ENCODE assay signal across 18 mouse cellular contexts in genomic region chr5:4861592-4861991, GRCm38 (mm10).
A peak's percentile ranks its signal among the peaks of the same experiment; 100 is the strongest.
DNase-seq lines count a peak whose midpoint lies in the region; ATAC-seq lines count a peak whose summit lies in the region.
"Had no signal": no experiment of that assay in that cellular context is flagged by ENCODE, and none has a peak within 500 bp of the region (broad histone marks: within the 10 kb centered on the region; RNA-seq: fewer than 3 reads in every experiment).

No protein-coding gene starts in this region.

- no peak for DNase-seq in lung, postnatal 25 days (ENCODE audit: low spot score)
- no peak for DNase-seq in forebrain, embryonic 14.5 days (ENCODE audit: low spot score)
- no peak for DNase-seq in liver
- DNase-seq: adrenal gland, postnatal 25 days; cerebellum, adult 9-11 months; gastrocnemius, postnatal 25 days; heart, postnatal 4 days; kidney, postnatal 25 days; right cerebral cortex, postnatal 14 days had no signal

- no peak overlapping the region for H3K9ac ChIP-seq in hindbrain, embryonic 15.5 days
- no peak overlapping the region for H3K9ac ChIP-seq in hindbrain, embryonic 13.5 days
- no peak overlapping the region for H3K9ac ChIP-seq in lung, embryonic 15.5 days
- H3K9ac ChIP-seq in forebrain, embryonic 14.5 days (ENCODE audit: low read length) = no peak overlapping the region
- H3K9ac ChIP-seq in midbrain, embryonic 15.5 days = no peak overlapping the region
- no peak overlapping the region for H3K9ac ChIP-seq in neural tube, embryonic 15.5 days (replicated peaks)
- H3K9ac ChIP-seq: intestine, embryonic 15.5 days; liver, embryonic 15.5 days had no signal

- WGBS in hindbrain, embryonic 15.5 days = 76% methylated on average over 9 of the region's 9 CpGs
- WGBS in hindbrain, embryonic 13.5 days = 86% methylated on average over 9 of the region's 9 CpGs
- WGBS in lung, embryonic 15.5 days = 61% methylated on average over 9 of the region's 9 CpGs
- 61% methylated on average over 9 of the region's 9 CpGs for WGBS in forebrain, embryonic 14.5 days
- WGBS in midbrain, embryonic 15.5 days = 63% methylated on average over 9 of the region's 9 CpGs
- 87% methylated on average over 9 of the region's 9 CpGs for WGBS in neural tube, embryonic 15.5 days

- H3K4me2 ChIP-seq in hindbrain, embryonic 15.5 days = no peak overlapping the region
- H3K4me2 ChIP-seq in hindbrain, embryonic 13.5 days = no peak overlapping the region
- no peak overlapping the region for H3K4me2 ChIP-seq in lung, embryonic 15.5 days
- H3K4me2 ChIP-seq in forebrain, embryonic 14.5 days (ENCODE audit: low read length) = no peak overlapping the region
- H3K4me2 ChIP-seq in midbrain, embryonic 15.5 days = no peak overlapping the region
- no peak overlapping the region for H3K4me2 ChIP-seq in neural tube, embryonic 15.5 days
- H3K4me2 ChIP-seq: intestine, embryonic 15.5 days; liver, embryonic 15.5 days had no signal

- H3K27ac ChIP-seq in hindbrain, embryonic 15.5 days (replicated peaks) = no peak overlapping the region
- no peak overlapping the region for H3K27ac ChIP-seq in hindbrain, embryonic 13.5 days
- H3K27ac ChIP-seq in lung, embryonic 15.5 days = peak overlapping the region; percentile 46; the same call in 1 of the 2 replicates
- peak overlapping the region; percentile 52 for H3K27ac ChIP-seq in forebrain, embryonic 14.5 days (ENCODE audit: low read depth, low read length)
- H3K27ac ChIP-seq in midbrain, embryonic 15.5 days = peak overlapping the region; percentile 46
- no peak overlapping the region for H3K27ac ChIP-seq in neural tube, embryonic 15.5 days (replicated peaks)
- H3K27ac ChIP-seq: embryonic facial prominence, embryonic 10.5 days; intestine, embryonic 15.5 days; liver, embryonic 15.5 days had no signal

- 0 out of 2 replicates have a peak, but pooled peaks have one; percentile 16 for ATAC-seq in hindbrain, embryonic 15.5 days (ENCODE audit: low FRiP score, low read depth)
- no peak for ATAC-seq in hindbrain, embryonic 13.5 days (ENCODE audit: low FRiP score)
- ATAC-seq in lung, embryonic 15.5 days (ENCODE audit: borderline replicate concordance, extremely low read depth, low FRiP score, low TSS enrichment) = no peak
- peak; percentile 27 for ATAC-seq in forebrain, embryonic 14.5 days
- peak; percentile 61; the same call in 1 of the 2 replicates for ATAC-seq in midbrain, embryonic 15.5 days (replicated peaks)
- no peak for ATAC-seq in neural tube, embryonic 15.5 days (ENCODE audit: low FRiP score)
- ATAC-seq: intestine, embryonic 15.5 days had no signal

- no peaks in the 10 kb centered on the region for H3K36me3 ChIP-seq in hindbrain, embryonic 15.5 days
- H3K36me3 ChIP-seq in hindbrain, embryonic 13.5 days = no peaks in the 10 kb centered on the region
- no peaks in the 10 kb centered on the region for H3K36me3 ChIP-seq in lung, embryonic 15.5 days
- no peaks in the 10 kb centered on the region for H3K36me3 ChIP-seq in forebrain, embryonic 14.5 days (ENCODE audit: control insufficient read depth, insufficient read depth, low read length)
- no peaks in the 10 kb centered on the region for H3K36me3 ChIP-seq in midbrain, embryonic 15.5 days (replicated peaks)
- H3K36me3 ChIP-seq in neural tube, embryonic 15.5 days = no peaks in the 10 kb centered on the region
- H3K36me3 ChIP-seq: embryonic facial prominence, embryonic 10.5 days; intestine, embryonic 15.5 days; liver, embryonic 15.5 days had no signal

- no peaks in the 10 kb centered on the region for H3K9me3 ChIP-seq in hindbrain, embryonic 15.5 days
- no peaks in the 10 kb centered on the region for H3K9me3 ChIP-seq in hindbrain, embryonic 13.5 days
- H3K9me3 ChIP-seq in lung, embryonic 15.5 days = no peaks in the 10 kb centered on the region
- no peaks in the 10 kb centered on the region for H3K9me3 ChIP-seq in forebrain, embryonic 14.5 days (replicated peaks; ENCODE audit: control insufficient read depth, low read length)
- H3K9me3 ChIP-seq in midbrain, embryonic 15.5 days = no peaks in the 10 kb centered on the region
- no peaks in the 10 kb centered on the region for H3K9me3 ChIP-seq in neural tube, embryonic 15.5 days (replicated peaks)
- H3K9me3 ChIP-seq: embryonic facial prominence, embryonic 10.5 days; intestine, embryonic 15.5 days; liver, embryonic 15.5 days; megakaryocyte, embryonic 14.5 days had no signal

- H3K4me3 ChIP-seq in hindbrain, embryonic 15.5 days = no peak overlapping the region
- H3K4me3 ChIP-seq in hindbrain, embryonic 13.5 days = no peak overlapping the region
- no peak overlapping the region for H3K4me3 ChIP-seq in lung, embryonic 15.5 days
- no peak overlapping the region for H3K4me3 ChIP-seq in forebrain, embryonic 14.5 days (ENCODE audit: low read depth, low read length)
- H3K4me3 ChIP-seq in midbrain, embryonic 15.5 days = no peak overlapping the region
- no peak overlapping the region for H3K4me3 ChIP-seq in neural tube, embryonic 15.5 days (replicated peaks)
- H3K4me3 ChIP-seq: embryonic facial prominence, embryonic 10.5 days; intestine, embryonic 15.5 days; liver, embryonic 15.5 days; megakaryocyte, embryonic 14.5 days had no signal

- H3K27me3 ChIP-seq in hindbrain, embryonic 15.5 days = no peaks in the 10 kb centered on the region
- peaks cover 26% of the 10 kb centered on the region for H3K27me3 ChIP-seq in hindbrain, embryonic 13.5 days
- no peaks in the 10 kb centered on the region for H3K27me3 ChIP-seq in lung, embryonic 15.5 days
- no peaks in the 10 kb centered on the region for H3K27me3 ChIP-seq in forebrain, embryonic 14.5 days (replicated peaks; ENCODE audit: control insufficient read depth, insufficient read depth, low read length)
- no peaks in the 10 kb centered on the region for H3K27me3 ChIP-seq in midbrain, embryonic 15.5 days (replicated peaks)
- H3K27me3 ChIP-seq in neural tube, embryonic 15.5 days (replicated peaks) = 0 out of 2 replicates have a peak, but pooled peaks cover 5% of the 10 kb centered on the region
- H3K27me3 ChIP-seq: intestine, embryonic 15.5 days; liver, embryonic 15.5 days; megakaryocyte, embryonic 14.5 days had no signal

- H3K4me1 ChIP-seq in hindbrain, embryonic 15.5 days (replicated peaks) = no peaks in the 10 kb centered on the region
- peaks cover 11% of the 10 kb centered on the region for H3K4me1 ChIP-seq in hindbrain, embryonic 13.5 days (replicated peaks)
- H3K4me1 ChIP-seq in lung, embryonic 15.5 days = peaks cover 8% of the 10 kb centered on the region; the same call in 1 of the 2 replicates
- H3K4me1 ChIP-seq in forebrain, embryonic 14.5 days (ENCODE audit: control insufficient read depth, insufficient read depth, low read length) = peaks cover 29% of the 10 kb centered on the region
- H3K4me1 ChIP-seq in midbrain, embryonic 15.5 days = peaks cover 17% of the 10 kb centered on the region
- 0 out of 2 replicates have a peak, but pooled peaks cover 4% of the 10 kb centered on the region for H3K4me1 ChIP-seq in neural tube, embryonic 15.5 days
- H3K4me1 ChIP-seq: liver, embryonic 15.5 days; megakaryocyte, embryonic 14.5 days had no signal

Comparison
In these comparisons a context has a peak if more than half of its experiments do, and no peak if none do; other contexts are left out.
1. ATAC-seq: peak in hindbrain, embryonic 15.5 days (single experiment), forebrain, embryonic 14.5 days (single experiment) and midbrain, embryonic 15.5 days (single experiment); none in hindbrain, embryonic 13.5 days (single experiment), lung, embryonic 15.5 days (single experiment) and neural tube, embryonic 15.5 days (single experiment).
2. H3K27ac ChIP-seq: peak in lung, embryonic 15.5 days (single experiment), forebrain, embryonic 14.5 days (single experiment) and midbrain, embryonic 15.5 days (single experiment); none in hindbrain, embryonic 15.5 days (single experiment), hindbrain, embryonic 13.5 days (single experiment) and neural tube, embryonic 15.5 days (single experiment).